Mouse (Mus musculus): ENCODE measurements at regions not wholly inside any gene's neighbourhood (a gene's known extent, or its start where the extent isn't known, plus 50 kb on each side); places are given as distances from the start of the nearest gene placed in this dataset.
"Not testable (repeated sequence)": the region's sequence is repeated elsewhere in the genome, so short reads cannot be mapped to it uniquely, and the experiment has no call there.

GRCm38 (mm10) chr4:5590531-5590930, 797.4 kb upstream of the Impad1 start:
- DNase-seq: no peak

GRCm38 (mm10) chr4:5587465-5587864, 794.3 kb upstream of the Impad1 start:
- DNase-seq: peak; percentile 1

DNA sequence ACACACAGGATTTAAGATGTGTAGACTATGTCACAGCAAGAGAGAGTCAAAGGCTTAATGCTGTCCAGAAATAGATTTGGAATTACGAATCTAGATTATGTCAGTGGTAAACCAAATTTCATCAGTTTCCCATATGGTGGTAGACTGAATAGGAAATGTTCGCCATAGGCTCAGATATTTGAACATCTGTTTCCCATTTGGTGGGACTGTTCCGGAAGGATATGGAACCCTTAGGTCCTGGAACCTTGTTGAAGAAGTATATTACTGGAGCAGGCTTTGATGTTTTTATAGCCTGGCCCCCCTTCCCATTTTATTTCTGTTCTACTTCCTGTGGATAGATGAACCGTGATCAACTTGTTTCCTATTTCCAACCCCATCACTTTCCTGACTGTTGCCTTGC, 792.0 kb upstream of the Impad1 start:
- DNase-seq: no peak

GRCm38 (mm10) chr4:5583989-5584677, 791.0 kb upstream of the Impad1 start:
- peak; percentile 30 for DNase-seq

DNA sequence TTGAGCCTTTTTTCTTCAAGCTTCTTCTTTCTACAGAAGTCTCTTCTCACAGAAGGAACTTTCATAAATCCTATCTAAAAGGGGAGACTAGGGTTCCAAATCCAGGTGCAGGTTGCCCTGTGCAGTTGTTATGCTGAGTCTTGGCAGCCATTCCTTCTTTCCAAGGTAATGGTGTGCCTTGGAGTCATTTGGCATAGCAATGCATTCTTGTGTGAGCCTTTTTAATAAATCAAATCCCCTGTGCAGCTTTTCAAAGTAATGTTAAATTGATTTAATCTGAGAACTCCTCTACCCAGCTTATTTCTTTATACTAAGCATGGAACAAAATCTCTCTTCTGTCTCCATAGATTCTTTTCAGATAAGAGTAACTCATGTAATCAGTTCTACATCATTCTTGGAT, 774.9 kb upstream of the Impad1 start:
- DNase-seq: no peak

DNA sequence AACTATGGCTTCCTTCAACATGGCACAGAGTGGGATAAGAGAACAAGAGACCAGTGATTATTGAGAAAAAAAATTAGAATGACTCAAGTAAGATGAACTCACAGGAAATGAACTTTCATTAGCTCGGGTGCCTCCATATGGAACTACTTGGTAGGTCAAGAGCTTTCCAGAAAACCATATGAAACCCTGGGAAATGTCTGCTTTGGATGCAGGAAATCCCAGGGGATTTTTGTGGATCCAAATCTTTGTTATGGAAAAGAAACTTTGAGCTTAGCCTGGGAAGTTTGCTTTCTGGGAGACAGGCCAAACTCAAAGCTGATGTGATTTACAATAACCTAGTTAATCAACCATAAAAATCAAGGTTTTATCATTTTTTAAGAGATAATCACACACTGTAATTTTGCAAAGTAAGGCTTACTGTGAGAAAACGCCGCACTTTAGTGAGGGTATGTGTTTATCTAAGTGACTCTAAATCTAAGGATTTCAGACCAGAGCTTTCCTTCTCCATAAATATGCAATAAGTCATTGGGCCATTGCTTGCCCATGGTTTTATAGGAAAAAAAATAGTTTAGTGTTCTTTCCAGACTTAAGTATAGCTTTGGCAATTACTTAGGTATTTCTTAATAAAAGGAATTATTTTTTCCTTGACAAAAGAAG, 767.0 kb upstream of the Impad1 start:
- no peak for DNase-seq

- no peak for DNase-seq
Observed at GRCm38 (mm10) chr4:5540155-5540554, 747.0 kb upstream of the Impad1 start.

- DNase-seq: no peak
Observed at GRCm38 (mm10) chr4:5530416-5530815, 737.3 kb upstream of the Impad1 start.

- no peak for DNase-seq
Observed at GRCm38 (mm10) chr4:5518522-5518921, 725.4 kb upstream of the Impad1 start.

- not testable (repeated sequence) for DNase-seq
Observed at GRCm38 (mm10) chr4:5515426-5515825, 722.3 kb upstream of the Impad1 start.

DNA sequence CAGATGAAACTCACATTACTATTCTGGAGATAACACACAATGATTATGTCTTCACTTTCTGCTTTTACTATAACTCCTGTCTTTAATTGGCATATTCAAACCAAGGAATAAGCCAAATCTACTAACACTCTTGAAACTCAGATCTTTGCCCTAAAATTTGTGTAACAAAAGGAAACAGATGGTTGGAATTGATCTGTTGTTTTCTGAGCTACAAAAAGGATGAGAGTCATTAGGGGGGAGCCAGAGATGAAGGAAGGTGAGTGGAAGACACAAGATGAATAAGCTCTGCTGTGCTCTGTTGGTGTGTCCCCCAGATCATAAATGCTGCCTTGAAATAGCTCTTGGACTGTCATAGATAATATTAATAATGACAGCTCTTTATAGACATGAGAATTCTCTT, 718.6 kb upstream of the Impad1 start:
- DNase-seq: no peak

GRCm38 (mm10) chr4:5509398-5509797, 716.2 kb upstream of the Impad1 start:
- DNase-seq: no peak

DNA sequence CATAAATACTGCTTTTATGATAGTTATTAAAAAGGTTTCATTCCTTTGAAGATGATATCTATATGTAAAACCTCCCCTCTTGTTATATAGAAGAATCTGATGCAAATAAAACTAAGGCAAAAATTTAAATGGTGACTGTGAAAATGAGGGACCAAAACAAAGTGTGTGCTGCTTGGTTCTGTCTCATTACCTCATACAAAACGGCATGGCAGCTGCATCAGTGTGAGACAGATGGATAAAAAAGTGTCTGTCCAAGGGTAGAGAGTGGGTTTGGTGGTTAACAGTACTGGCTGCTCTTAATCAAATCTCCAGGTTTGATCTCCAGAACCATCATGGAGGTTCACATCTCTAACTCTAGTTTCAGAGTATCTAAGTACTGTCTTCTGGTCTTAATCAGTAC, 701.9 kb upstream of the Impad1 start:
- DNase-seq: no peak

- DNase-seq: no peak
Observed at GRCm38 (mm10) chr4:5494072-5495000, 701.2 kb upstream of the Impad1 start.

- no peak for DNase-seq
Observed at GRCm38 (mm10) chr4:5486786-5487185, 693.6 kb upstream of the Impad1 start.

GRCm38 (mm10) chr4:5471891-5472558, 678.9 kb upstream of the Impad1 start:
- no peak for DNase-seq

DNA sequence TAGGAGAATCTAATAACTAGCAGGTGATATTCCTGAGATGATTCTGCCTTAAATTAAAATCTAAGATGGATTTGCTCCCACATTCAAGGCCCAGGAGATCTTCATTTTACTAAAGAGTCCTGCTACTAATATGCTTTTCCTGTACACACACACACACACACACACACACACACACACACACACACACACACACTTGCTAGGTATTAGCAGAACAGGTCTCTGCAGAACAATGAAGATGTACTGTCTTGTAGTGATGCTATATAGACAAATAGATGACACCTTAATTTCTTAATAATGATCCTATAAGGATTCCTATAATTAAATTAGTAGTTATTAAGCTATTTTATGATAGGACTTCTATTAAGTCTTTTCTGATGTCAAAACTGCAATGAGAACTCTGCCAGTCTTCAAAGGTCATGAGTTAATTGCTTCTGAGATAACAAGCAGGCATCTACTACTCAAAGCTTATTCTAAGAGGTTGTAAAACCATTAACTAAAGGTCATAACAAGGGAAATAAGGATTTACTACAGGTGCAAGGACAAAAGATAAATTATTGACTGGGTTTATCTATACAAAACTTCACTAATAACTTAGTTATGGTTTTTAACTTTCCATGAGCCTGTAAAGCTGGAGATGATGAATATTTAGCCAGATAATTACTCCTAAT, 666.0 kb upstream of the Impad1 start:
- DNase-seq: no peak

DNA sequence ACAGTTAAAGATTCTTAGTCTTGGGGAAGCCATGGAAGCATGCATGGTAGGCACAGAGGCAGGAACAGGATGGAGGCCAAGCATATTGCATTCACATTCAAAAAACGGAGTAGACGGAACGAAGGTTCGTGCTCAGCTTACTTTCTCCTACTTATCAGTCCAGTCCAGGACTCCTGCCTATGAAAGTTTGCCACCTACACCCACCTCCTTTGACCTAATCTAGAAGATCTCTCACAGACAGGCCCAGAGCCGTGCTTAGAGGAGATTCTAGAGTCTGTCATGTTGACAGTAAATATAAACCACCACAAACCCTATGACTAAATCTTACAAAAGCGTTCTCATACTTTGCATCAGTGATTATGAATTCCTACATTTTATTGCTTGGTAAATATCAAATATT, 657.3 kb upstream of the Impad1 start:
- DNase-seq: no peak

- no peak for DNase-seq
Observed at GRCm38 (mm10) chr4:5441339-5442019, 648.3 kb upstream of the Impad1 start.

- no peak for DNase-seq
Observed at GRCm38 (mm10) chr4:5437076-5437475, 643.9 kb upstream of the Impad1 start.
